Mouse (Mus musculus) C2C12 (cell line): ENCODE results near the gene Lhfpl3. TPM values are rescaled to one million over a fixed set of nuclear protein-coding genes. Genes with fewer than 3 reads are reported as not detected.

Experiments used
- H3K27me3 ChIP-seq: one replicate; pipeline ENCODE4 v1.6.1; 2011; ENCODE audit not compliant: control insufficient read depth, insufficient read depth, insufficient read length
- H3K36me3 ChIP-seq: one replicate; pipeline ENCODE4 v1.6.1; 2011; ENCODE audit not compliant: control insufficient read depth, insufficient read depth
- H3K4me3 ChIP-seq: one replicate; pipeline ENCODE4 v1.5.1; 2011; ENCODE audit warnings: mild to moderate bottlenecking, control low read depth; ENCODE audit not compliant: poor library complexity, insufficient read depth, severe bottlenecking
- H3K79me2 ChIP-seq: one replicate; pipeline ENCODE4 v1.6.1; 2011; ENCODE audit not compliant: control insufficient read depth, insufficient read depth
- H3K79me3 ChIP-seq: one replicate; pipeline ENCODE4 v1.6.1; 2011; ENCODE audit warnings: low read depth, control low read depth
- H3ac ChIP-seq: one replicate; pipeline ENCODE3; 2011; ENCODE audit warnings: low read depth; ENCODE audit not compliant: control insufficient read depth, insufficient read length
- CEBPB ChIP-seq: IDR thresholded peaks from one replicate; pipeline ENCODE4 v1.6.1; 2011; ENCODE audit warnings: low read depth, mild to moderate bottlenecking, control low read depth, moderate library complexity
- CTCF ChIP-seq: IDR thresholded peaks from one replicate; pipeline ENCODE4 v1.5.1; 2011; ENCODE audit not compliant: control insufficient read depth, insufficient read depth, insufficient read length
- FOSL1 ChIP-seq: IDR thresholded peaks from one replicate; pipeline ENCODE4 v1.8.0; 2011; ENCODE audit warnings: mild to moderate bottlenecking, low read length; ENCODE audit not compliant: poor library complexity, insufficient read depth, severe bottlenecking
- MAX ChIP-seq: IDR thresholded peaks from one replicate; pipeline ENCODE4 v1.6.1; 2011; ENCODE audit warnings: mild to moderate bottlenecking, control low read depth
- MYOD1 ChIP-seq: IDR thresholded peaks from one replicate; pipeline ENCODE4 v1.6.1; 2011; ENCODE audit warnings: low read depth; ENCODE audit not compliant: control insufficient read depth, insufficient read length
- MYOG ChIP-seq: IDR thresholded peaks from one replicate; pipeline ENCODE4 v1.6.1; 2011; ENCODE audit not compliant: control insufficient read depth, insufficient read length; ENCODE audit errors: extremely low read depth
- USF1 ChIP-seq: IDR thresholded peaks from one replicate; pipeline ENCODE4 v1.6.1; 2011; ENCODE audit warnings: low read depth, mild to moderate bottlenecking, control low read depth, moderate library complexity
- microRNA-seq: library from miRNA; unstranded; fragments of <30 nt; microRNA quantifications from one replicate; pipeline ENCODE4, GENCODE M21; 2019; ENCODE audit warnings: borderline microRNAs expressed
- polyA plus RNA-seq: library from polyadenylated mRNA; unstranded; fragments of >200 nt; fragmentation: generic; extraction: Trizol; gene quantifications from one replicate; pipeline ENCODE4 v1.2.1, GENCODE M21; 2012; ENCODE audit warnings: missing spikeins

Lhfpl3 gene
- polyA plus RNA-seq, 1 experiment = not detected

GRCm38 (mm10) chr5:23284884-23285283 is 539.0 kb downstream of the Lhfpl3 start:
- no peak for TF ChIP-seq USF1
- no peak for TF ChIP-seq FOSL1
- no peak for TF ChIP-seq CEBPB
- no peak for TF ChIP-seq MAX
- peaks cover 7% of the 10 kb centered on the region for H3K27me3 ChIP-seq
- H3K4me3 ChIP-seq = no peak overlapping the region
- no peaks in the 10 kb centered on the region for H3K36me3 ChIP-seq
- H3K79me3 ChIP-seq = no peaks in the 10 kb centered on the region
- H3K79me2 ChIP-seq = no peaks in the 10 kb centered on the region
- H3ac ChIP-seq = no peak overlapping the region

DNA sequence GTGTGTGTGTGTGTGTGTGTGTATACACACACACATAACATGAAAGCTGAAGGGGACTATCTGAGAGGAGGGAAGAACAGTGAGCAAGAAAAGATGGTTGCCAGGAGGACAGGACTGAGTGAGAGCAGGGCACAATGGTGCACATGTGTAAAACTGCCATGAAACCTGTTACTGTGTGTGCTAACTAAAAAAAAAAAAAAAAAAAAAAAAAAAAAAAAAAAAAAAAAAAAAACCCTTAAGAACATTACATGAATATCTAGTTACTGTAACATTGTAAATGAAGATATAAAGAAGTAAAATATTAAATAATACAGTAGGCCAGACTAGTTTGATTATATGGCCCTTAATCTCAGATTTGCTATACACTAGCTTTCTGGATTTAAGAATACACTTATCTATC is 543.3 kb downstream of the Lhfpl3 start:
- Histone ChIP-seq H3K27me3 (peaks cover 10% of the 10 kb centered on the region), H3K79me2 (no peaks in the 10 kb centered on the region), H3ac (no peak overlapping the region), H3K4me3 (no peak overlapping the region), H3K36me3 (no peaks in the 10 kb centered on the region), H3K79me3 (no peaks in the 10 kb centered on the region)
- no peak for TF ChIP-seq FOSL1
- no peak for TF ChIP-seq MYOG
- TF ChIP-seq CTCF = no peak
- TF ChIP-seq USF1 = no peak
- no peak for TF ChIP-seq MAX
- TF ChIP-seq CEBPB = no peak
- no peak for TF ChIP-seq MYOD1

Small RNA genes within 50 kb of the gene (microRNA-seq; reads per million reads assigned to microRNA genes)
- gene Gm28022 (not detected), gene Gm44363 (not detected)

Other genes with a start within 250 kb of the Lhfpl3 start
- 12.6 TPM for gene Orc5, start 195.6 kb upstream of the Lhfpl3 start, polyA plus RNA-seq